Mouse (Mus musculus) hindbrain, embryonic 11.5 days (tissue): Measurements from ENCODE around the gene Hist1h3e. TPM values are rescaled to one million over a fixed set of nuclear protein-coding genes. Genes with fewer than 3 reads are reported as not detected.
"Not testable (repeated sequence)": the region's sequence is repeated elsewhere in the genome, so short reads cannot be mapped to it uniquely, and the experiment has no call there.

ENCODE experiments used
- ATAC-seq: fragments of 200-750 bp; cut with Nextera tagmentation; 2 replicates; pipeline ENCODE4 v1.8.0; 2017; ENCODE audit warnings: mild to moderate bottlenecking, moderate TSS enrichment, moderate library complexity; ENCODE audit not compliant: low FRiP score
- DNase-seq: peaks from one replicate; pipeline ENCODE4 v3.0.0-alpha.2; 2015; ENCODE audit warnings: low spot score
- H3K27ac ChIP-seq: fragments of 300-500 bp; sonication (generic); 2 replicates; pipeline ENCODE4 v1.5.1; 2014; ENCODE audit warnings: mild to moderate bottlenecking, low read depth, low read length
- H3K27me3 ChIP-seq: fragments of 300-500 bp; sonication (generic); 2 replicates; pipeline ENCODE4 v1.6.1; 2014; ENCODE audit warnings: mild to moderate bottlenecking, low read length, moderate library complexity, mixed read lengths; ENCODE audit not compliant: control insufficient read depth, insufficient read depth
- H3K36me3 ChIP-seq: fragments of 300-500 bp; sonication (generic); 2 replicates; pipeline ENCODE4 v1.6.1; 2014; ENCODE audit warnings: mild to moderate bottlenecking, low read length, moderate library complexity, mixed read lengths; ENCODE audit not compliant: control insufficient read depth, insufficient read depth
- H3K4me1 ChIP-seq: fragments of 300-500 bp; sonication (generic); replicated peaks from 2 replicates; pipeline ENCODE4 v1.6.1; 2014; ENCODE audit warnings: low read length, mixed read lengths; ENCODE audit not compliant: control insufficient read depth, insufficient read depth
- H3K4me2 ChIP-seq: fragments of 300-500 bp; sonication (generic); replicated peaks from 2 replicates; pipeline ENCODE4 v1.6.1; 2014; ENCODE audit warnings: mild to moderate bottlenecking, low read depth, low read length
- H3K4me3 ChIP-seq: fragments of 300-500 bp; sonication (generic); 2 replicates; pipeline ENCODE4 v1.5.1; 2014; ENCODE audit warnings: low read depth, low read length
- H3K9ac ChIP-seq: fragments of 300-500 bp; sonication (generic); 2 replicates; pipeline ENCODE4 v1.6.1; 2014; ENCODE audit warnings: low read depth, low read length
- H3K9me3 ChIP-seq: fragments of 300-500 bp; sonication (generic); 2 replicates; pipeline ENCODE4 v1.6.1; 2016; ENCODE audit warnings: low read length; ENCODE audit not compliant: control insufficient read depth
- WGBS: fragments of 180-500 bp; shearing (Covaris S2); extraction: QIAGEN DNeasy Blood & Tissue Kit; methylation state at CpG from one replicate; pipeline ENCODE4 v1.1.7; 2014; 5-methylcytosine and 5-hydroxymethylcytosine counted together
- polyA plus RNA-seq: library from polyadenylated mRNA; unstranded; fragments of >200 nt; fragmentation: Nextera tagmentation; extraction: Ambion mirVana; gene quantifications from 2 replicates; pipeline ENCODE4 v1.2.1, GENCODE M21; 2014

The Hist1h3e gene
- polyA plus RNA-seq, 1 experiment from 2014 or later, result 6.9 TPM

DNA sequence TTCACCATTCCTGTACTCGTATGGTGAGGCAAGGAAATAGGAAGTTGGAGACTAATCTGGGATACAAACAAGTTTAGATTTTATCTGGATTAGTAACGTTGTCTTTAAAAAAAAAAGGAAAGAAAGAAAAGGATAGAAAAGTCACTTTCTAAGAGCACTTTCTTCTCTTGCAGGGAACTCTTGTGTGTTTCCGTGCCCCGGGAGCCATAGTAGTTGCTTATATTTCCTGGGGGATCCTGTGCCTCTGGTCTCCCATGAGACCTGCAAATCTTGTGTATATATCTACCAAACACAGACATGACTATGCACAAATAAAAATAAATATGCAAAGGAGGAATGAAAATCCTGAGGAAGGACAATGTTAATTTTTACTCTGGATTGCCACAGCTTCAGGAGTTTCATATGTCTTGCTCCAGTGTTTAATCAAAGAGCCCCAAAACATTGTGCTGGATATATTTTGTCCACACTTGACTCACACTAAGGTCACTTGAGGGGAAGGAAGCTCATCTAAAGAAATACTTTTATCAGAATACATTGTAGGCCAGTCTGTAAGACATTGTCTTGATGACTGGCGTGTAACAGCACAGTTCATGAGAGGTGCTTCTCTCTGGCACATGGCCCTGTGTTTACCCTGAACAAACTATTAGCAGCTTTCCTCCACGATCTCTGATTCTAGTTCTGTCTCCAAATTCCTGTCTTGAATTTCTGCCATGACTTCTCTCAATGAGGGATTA is 14.9 kb upstream of the Hist1h3e start:
- peak; percentile 37 for DNase-seq
- H3K36me3 ChIP-seq, result no peaks in the 10 kb centered on the region
- H3K9me3 ChIP-seq, result no peaks in the 10 kb centered on the region
- H3K27me3 ChIP-seq, result no peaks in the 10 kb centered on the region
- peak overlapping the region; percentile 66 for H3K4me2 ChIP-seq
- WGBS, result 47% methylated on average over 6 of the region's 6 CpGs
- H3K4me1 ChIP-seq, result peaks cover 2% of the 10 kb centered on the region; the same call in 1 of the 2 replicates
- ATAC-seq, result no peak
- peak overlapping the region; percentile 41 for H3K4me3 ChIP-seq
- peak overlapping the region; percentile 77 for H3K27ac ChIP-seq
- H3K9ac ChIP-seq, result peak overlapping the region; percentile 65

DNA sequence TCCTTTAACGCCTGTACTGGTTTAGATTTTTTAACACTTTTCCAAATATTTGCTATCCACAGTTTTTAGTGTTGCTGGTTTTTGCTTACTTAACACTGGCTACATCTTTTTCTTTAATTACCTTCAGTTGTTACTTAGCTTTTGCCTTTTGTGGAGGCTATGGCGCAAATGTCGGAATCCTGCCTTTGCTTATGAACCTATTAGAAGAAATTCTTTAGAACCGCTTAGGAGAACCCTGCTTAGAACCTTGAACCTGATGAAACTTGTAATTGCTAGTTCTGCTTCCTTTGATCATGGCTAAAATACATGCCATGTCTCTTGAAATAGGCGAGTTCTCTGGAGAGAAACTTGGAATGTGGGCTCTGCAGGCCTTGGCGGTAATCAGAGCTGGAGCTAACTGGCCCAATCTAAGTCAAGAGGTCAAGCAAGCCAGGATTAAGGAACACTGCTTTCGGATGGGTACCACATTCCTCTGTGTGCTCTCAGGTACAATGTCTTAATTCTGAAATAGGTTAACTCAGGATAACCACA is 14.2 kb upstream of the Hist1h3e start:
- H3K4me2 ChIP-seq, result peak overlapping the region; percentile 66
- DNase-seq, result peak; percentile 56
- WGBS, result 2% methylated on average over 7 of the region's 7 CpGs
- H3K27me3 ChIP-seq, result no peaks in the 10 kb centered on the region
- H3K9me3 ChIP-seq, result no peaks in the 10 kb centered on the region
- no peaks in the 10 kb centered on the region for H3K36me3 ChIP-seq
- peaks cover 2% of the 10 kb centered on the region; the same call in 1 of the 2 replicates for H3K4me1 ChIP-seq
- peak overlapping the region; percentile 41 for H3K4me3 ChIP-seq
- no peak for ATAC-seq
- H3K9ac ChIP-seq, result peak overlapping the region; percentile 65
- H3K27ac ChIP-seq, result peak overlapping the region; percentile 77

DNA sequence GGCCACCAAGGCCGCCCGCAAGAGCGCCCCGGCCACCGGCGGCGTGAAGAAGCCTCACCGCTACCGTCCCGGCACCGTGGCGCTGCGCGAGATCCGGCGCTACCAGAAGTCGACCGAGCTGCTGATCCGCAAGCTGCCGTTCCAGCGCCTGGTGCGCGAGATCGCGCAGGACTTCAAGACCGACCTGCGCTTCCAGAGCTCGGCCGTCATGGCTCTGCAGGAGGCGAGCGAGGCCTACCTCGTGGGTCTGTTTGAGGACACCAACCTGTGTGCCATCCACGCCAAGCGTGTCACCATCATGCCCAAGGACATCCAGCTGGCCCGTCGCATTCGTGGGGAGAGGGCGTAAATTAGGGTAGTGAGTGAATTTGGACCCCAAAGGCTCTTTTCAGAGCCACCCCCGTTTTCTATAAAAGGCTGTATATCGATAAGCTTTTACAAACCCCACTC is 13.7 kb upstream of the Hist1h3e start:
- ATAC-seq, H3K9me3 ChIP-seq, H3K27me3 ChIP-seq, H3K4me1 ChIP-seq, H3K36me3 ChIP-seq: not testable (repeated sequence)
- peak overlapping the region; percentile 41 for H3K4me3 ChIP-seq
- peak; percentile 54 for DNase-seq
- H3K4me2 ChIP-seq, result peak overlapping the region; percentile 66
- H3K27ac ChIP-seq, result peak overlapping the region; percentile 77
- WGBS, result 2% methylated on average over 8 of the region's 40 CpGs
- H3K9ac ChIP-seq, result peak overlapping the region; percentile 65

DNA sequence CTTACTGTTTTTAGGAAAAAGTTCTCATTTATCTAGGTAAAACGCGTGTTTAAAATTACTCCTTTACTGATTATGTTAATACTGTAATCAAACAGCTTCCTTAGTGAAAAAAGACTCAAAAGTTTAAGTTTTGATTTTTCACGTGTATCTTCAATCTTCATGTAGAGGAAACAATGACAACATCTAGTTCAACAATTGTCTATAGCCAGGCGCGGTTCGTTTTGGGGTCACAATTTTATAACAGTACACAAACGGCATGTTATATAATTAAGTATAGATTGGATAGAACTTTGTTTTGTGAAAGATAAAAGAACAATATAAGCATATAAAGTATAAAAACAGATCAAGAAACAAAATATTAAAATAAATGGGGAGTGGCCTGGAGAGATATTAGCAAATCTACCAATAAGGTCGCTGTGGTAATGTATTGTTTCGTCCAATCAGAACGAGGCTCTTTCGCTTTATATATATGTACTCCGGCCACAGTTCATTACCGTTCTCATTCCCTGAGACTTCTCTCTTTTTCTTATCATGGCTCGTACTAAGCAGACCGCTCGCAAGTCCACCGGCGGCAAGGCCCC is 13.2 kb upstream of the Hist1h3e start, which contains the start of gene Hist1h3d:
Gene Hist1h3d (plus strand): TSS at position 493 of the 581 bp plus-strand sequence.
- ATAC-seq (peak; percentile 63), DNase-seq (peak; percentile 78)
- no peaks in the 10 kb centered on the region for H3K9me3 ChIP-seq
- H3K27me3 ChIP-seq, result no peaks in the 10 kb centered on the region
- H3K4me1 ChIP-seq, result peaks cover 2% of the 10 kb centered on the region; the same call in 1 of the 2 replicates
- H3K4me2 ChIP-seq, result peak within 1 kb of the TSS; percentile 66
- WGBS, result under 1% methylated on average over 18 of the region's 18 CpGs
- peak within 1 kb of the TSS; percentile 65 for H3K9ac ChIP-seq
- peak within 1 kb of the TSS; percentile 41 for H3K4me3 ChIP-seq
- H3K36me3 ChIP-seq, result no peaks in the 10 kb centered on the region
- peak within 1 kb of the TSS; percentile 77 for H3K27ac ChIP-seq

DNA sequence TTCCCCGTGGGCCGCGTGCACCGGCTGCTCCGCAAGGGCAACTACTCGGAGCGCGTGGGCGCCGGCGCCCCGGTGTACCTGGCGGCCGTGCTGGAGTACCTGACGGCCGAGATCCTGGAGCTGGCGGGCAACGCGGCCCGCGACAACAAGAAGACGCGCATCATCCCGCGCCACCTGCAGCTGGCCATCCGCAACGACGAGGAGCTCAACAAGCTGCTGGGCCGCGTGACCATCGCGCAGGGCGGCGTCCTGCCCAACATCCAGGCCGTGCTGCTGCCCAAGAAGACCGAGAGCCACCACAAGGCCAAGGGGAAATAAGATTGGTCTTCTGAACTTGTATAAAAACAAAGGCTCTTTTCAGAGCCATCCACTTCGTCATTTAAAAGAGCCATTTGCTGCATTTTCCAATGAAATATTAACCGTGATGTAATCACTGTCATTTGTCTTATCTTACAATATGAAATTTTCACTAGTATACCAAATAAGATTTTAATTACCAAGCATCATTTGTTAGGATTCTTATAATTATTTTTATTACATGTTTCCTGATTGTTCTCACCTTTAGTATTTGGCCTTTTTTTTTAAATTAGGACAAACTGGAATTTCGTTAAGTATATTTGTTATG is 12.5 kb upstream of the Hist1h3e start:
- H3K27ac ChIP-seq, result peak overlapping the region; percentile 72
- H3K4me2 ChIP-seq, result peak overlapping the region; percentile 43
- H3K4me3 ChIP-seq, result peak overlapping the region; percentile 41
- H3K9me3 ChIP-seq, DNase-seq, H3K36me3 ChIP-seq, H3K27me3 ChIP-seq, H3K4me1 ChIP-seq, H3K9ac ChIP-seq: not testable (repeated sequence)
- peak; percentile 3; the same call in 1 of the 2 replicates for ATAC-seq
- under 1% methylated on average over 5 of the region's 39 CpGs for WGBS

DNA sequence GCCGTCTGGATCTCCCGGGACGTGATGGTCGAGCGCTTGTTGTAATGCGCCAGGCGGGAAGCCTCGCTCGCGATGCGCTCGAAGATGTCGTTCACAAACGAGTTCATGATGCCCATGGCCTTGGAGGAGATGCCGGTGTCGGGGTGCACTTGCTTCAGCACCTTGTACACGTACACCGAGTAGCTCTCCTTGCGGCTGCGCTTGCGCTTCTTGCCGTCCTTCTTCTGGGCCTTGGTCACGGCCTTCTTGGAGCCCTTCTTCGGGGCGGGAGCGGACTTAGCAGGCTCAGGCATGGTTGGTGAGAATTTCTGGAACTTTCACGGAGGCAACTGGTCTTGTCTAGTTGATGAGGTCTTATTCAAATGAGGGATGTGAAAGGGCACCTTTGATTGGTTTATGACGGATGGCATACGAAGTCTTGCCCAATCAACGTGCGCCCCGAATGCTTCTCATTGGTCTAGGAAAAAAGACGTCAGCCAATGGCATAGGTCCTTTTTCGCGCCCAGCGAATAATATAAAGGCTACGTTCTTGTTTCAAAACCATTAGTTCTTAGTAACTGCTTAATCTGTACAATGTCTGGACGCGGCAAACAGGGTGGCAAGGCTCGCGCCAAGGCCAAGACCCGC is 11.8 kb upstream of the Hist1h3e start, which contains the start of the genes Hist1h2bf and Hist1h2ad:
Gene Hist1h2bf (minus strand): TSS at position 299 of the 627 bp plus-strand sequence.
Gene Hist1h2ad (plus strand): TSS at position 484 of the 627 bp plus-strand sequence.
- Histone ChIP-seq H3K4me3 (peak within 1 kb of the TSS; percentile 41), H3K4me2 (peak within 1 kb of the TSS; percentile 63), H3K9ac (peak within 1 kb of the TSS; percentile 50; the same call in 1 of the 2 replicates), H3K27ac (peak within 1 kb of the TSS; percentile 94)
- H3K27me3 ChIP-seq, H3K9me3 ChIP-seq, H3K4me1 ChIP-seq, H3K36me3 ChIP-seq: not testable (repeated sequence)
- ATAC-seq, result peak; percentile 91
- DNase-seq, result peak; percentile 91
- 0% methylated on average over 31 of the region's 42 CpGs for WGBS

DNA sequence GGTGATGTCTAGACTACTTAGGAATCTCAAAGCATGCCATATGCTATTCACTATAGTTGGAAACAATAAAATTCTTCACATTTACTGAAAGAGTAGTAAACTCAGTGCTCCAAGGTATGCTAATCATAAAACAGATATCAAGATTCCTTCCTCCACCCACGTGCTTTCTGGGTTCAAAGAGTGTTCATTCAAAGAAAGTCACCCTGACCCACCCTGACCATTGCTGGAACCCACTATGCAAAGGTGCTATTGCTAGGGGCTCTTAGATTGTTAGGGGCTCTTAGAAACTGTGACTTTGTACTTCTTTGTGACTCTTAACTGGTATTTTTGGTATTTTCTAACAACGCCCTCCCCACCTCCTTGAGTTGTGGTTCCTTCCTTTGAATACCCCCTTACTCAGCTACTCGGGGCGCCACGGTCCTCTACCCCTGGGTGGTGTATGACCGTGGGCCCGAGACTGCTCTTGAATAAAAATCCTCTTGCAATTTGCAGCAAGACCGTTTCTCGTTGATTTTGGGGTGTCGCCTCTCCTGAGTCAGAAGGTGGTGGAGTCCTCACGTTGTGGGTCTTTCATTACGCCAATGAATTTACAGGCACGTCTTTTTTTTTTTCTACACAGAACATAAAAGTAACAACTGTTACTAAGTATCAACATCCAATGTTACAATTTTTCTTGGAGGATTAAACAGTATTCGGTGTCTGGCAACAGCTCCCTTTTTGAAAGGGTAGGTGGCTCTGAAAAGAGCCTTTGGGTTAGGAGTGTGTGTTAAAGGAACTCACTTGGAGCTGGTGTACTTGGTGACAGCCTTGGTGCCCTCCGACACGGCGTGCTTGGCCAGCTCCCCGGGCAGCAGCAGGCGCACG is 11.1 kb upstream of the Hist1h3e start:
- WGBS, result 14% methylated on average over 17 of the region's 20 CpGs
- not testable (repeated sequence) for H3K27me3 ChIP-seq, DNase-seq, H3K4me1 ChIP-seq, H3K36me3 ChIP-seq, ATAC-seq, H3K9me3 ChIP-seq
- H3K4me3 ChIP-seq, result peak overlapping the region; percentile 23
- H3K27ac ChIP-seq, result peak overlapping the region; percentile 94
- H3K4me2 ChIP-seq, result peak overlapping the region; percentile 63
- H3K9ac ChIP-seq, result peak overlapping the region; percentile 50; the same call in 1 of the 2 replicates
